Comparison of ENCODE assay signal across 8 mouse cellular contexts in genomic region chr7:133120221-133120751, GRCm38 (mm10). TPM values are rescaled to one million over a fixed set of nuclear protein-coding genes. Genes with fewer than 3 reads are reported as not detected.
DNase-seq lines count a peak whose midpoint lies in the region; ATAC-seq and TF ChIP-seq lines count a peak whose summit lies in the region.
"Had no signal": no experiment of that assay in that cellular context is flagged by ENCODE, and none has a peak within 500 bp of the region (broad histone marks: within the 10 kb centered on the region; RNA-seq: fewer than 3 reads in every experiment).

No protein-coding gene starts in this region.

- peaks cover 54% of the 10 kb centered on the region for H3K4me1 ChIP-seq in lung, embryonic 16.5 days (replicated peaks; ENCODE audit: control insufficient read depth, insufficient read depth, low read length)
- peaks cover 34% of the 10 kb centered on the region for H3K4me1 ChIP-seq in forebrain, embryonic 14.5 days (ENCODE audit: control insufficient read depth, insufficient read depth, low read length)
- H3K4me1 ChIP-seq in liver, embryonic 14.5 days (replicated peaks; ENCODE audit: control insufficient read depth in 2 of 2, insufficient read depth in 2 of 2, low read length in 1 of 2): peaks cover 8 to 17% of the 10 kb centered on the region in 2 experiments

- H3K27me3 ChIP-seq in lung, embryonic 16.5 days (ENCODE audit: control insufficient read depth, insufficient read depth, low read depth, low read length): no peaks in the 10 kb centered on the region
- H3K27me3 ChIP-seq in forebrain, embryonic 14.5 days (replicated peaks; ENCODE audit: control insufficient read depth, insufficient read depth, low read length): no peaks in the 10 kb centered on the region
- H3K27me3 ChIP-seq in liver, embryonic 14.5 days (ENCODE audit: control insufficient read depth, insufficient read depth, low read length): peaks cover 25% of the 10 kb centered on the region

- H3K4me3 ChIP-seq in lung, embryonic 16.5 days (ENCODE audit: low read length): peak overlapping the region; percentile 36
- peak overlapping the region; percentile 88 for H3K4me3 ChIP-seq in forebrain, embryonic 14.5 days (ENCODE audit: low read depth, low read length)
- no peak overlapping the region for H3K4me3 ChIP-seq in liver, embryonic 14.5 days (ENCODE audit: insufficient read depth in 1 of 2, low read depth in 2 of 2, low read length in 2 of 2)

- DNase-seq in lung, postnatal 36 days: no peak
- peak; percentile 41 for DNase-seq in forebrain, embryonic 14.5 days (ENCODE audit: low spot score)
- DNase-seq in liver, embryonic 14.5 days (ENCODE audit: low read depth in 3 of 3, low spot score in 3 of 3): no peak
- DNase-seq in frontal cortex, postnatal 25 days (ENCODE audit: low spot score in 2 of 2): no peak
- DNase-seq in thymus, postnatal 14 days: no peak
- DNase-seq: thymus, postnatal 4 days had no signal

- H3K27ac ChIP-seq in lung, embryonic 16.5 days (ENCODE audit: low read length): peak overlapping the region; percentile 20; the same call in 1 of the 2 replicates
- H3K27ac ChIP-seq in forebrain, embryonic 14.5 days (ENCODE audit: low read depth, low read length): no peak overlapping the region
- no peak overlapping the region for H3K27ac ChIP-seq in liver, embryonic 14.5 days

- 15% methylated on average over 15 of the region's 15 CpGs for WGBS in lung, embryonic 16.5 days
- whole genome bisulfite sequencing in forebrain, embryonic 14.5 days: under 1% methylated on average over 15 of the region's 15 CpGs
- 39% methylated on average over 15 of the region's 15 CpGs for WGBS in liver, embryonic 14.5 days (ENCODE audit: insufficient replicate concordance)

- ATAC-seq in lung, embryonic 16.5 days (ENCODE audit: low read depth): no peak
- ATAC-seq in forebrain, embryonic 14.5 days: no peak
- no peak for ATAC-seq in liver, embryonic 14.5 days (ENCODE audit: insufficient read depth)
- no peak for ATAC-seq in granulocyte monocyte progenitor cell, adult 5-6 weeks (replicated peaks; ENCODE audit: poor library complexity, severe bottlenecking)

- H3K36me3 ChIP-seq in lung, embryonic 16.5 days (ENCODE audit: control insufficient read depth, insufficient read depth, low read length): no peaks in the 10 kb centered on the region; the same call in 1 of the 2 replicates
- no peaks in the 10 kb centered on the region for H3K36me3 ChIP-seq in forebrain, embryonic 14.5 days (ENCODE audit: control insufficient read depth, insufficient read depth, low read length)
- no peaks in the 10 kb centered on the region for H3K36me3 ChIP-seq in liver, embryonic 14.5 days (replicated peaks; ENCODE audit: control insufficient read depth, insufficient read depth, low read depth)

- no peaks in the 10 kb centered on the region for H3K9me3 ChIP-seq in lung, embryonic 16.5 days (ENCODE audit: control insufficient read depth, low read length)
- H3K9me3 ChIP-seq in forebrain, embryonic 14.5 days (replicated peaks; ENCODE audit: control insufficient read depth, low read length): no peaks in the 10 kb centered on the region
- H3K9me3 ChIP-seq in liver, embryonic 14.5 days (ENCODE audit: control insufficient read depth, low read length): no peaks in the 10 kb centered on the region

- no peak for TF ChIP-seq EP300 in liver, embryonic 14.5 days (IDR thresholded peaks at IDR 0.05; ENCODE audit: low read depth)

- H3K9ac ChIP-seq in lung, embryonic 16.5 days (ENCODE audit: low read length): peak overlapping the region; percentile 56
- H3K9ac ChIP-seq in forebrain, embryonic 14.5 days (ENCODE audit: low read length): peak overlapping the region; percentile 42
- no peak overlapping the region for H3K9ac ChIP-seq in liver, embryonic 14.5 days (replicated peaks)

- no peak for TF ChIP-seq CTCF in liver, embryonic 14.5 days (IDR thresholded peaks at IDR 0.05; ENCODE audit: low read depth)

- peak overlapping the region; percentile 97 for H3K4me2 ChIP-seq in lung, embryonic 16.5 days (ENCODE audit: low read depth, low read length)
- peak overlapping the region; percentile 70 for H3K4me2 ChIP-seq in forebrain, embryonic 14.5 days (ENCODE audit: low read length)
- peak overlapping the region; percentile 22; the same call in 1 of the 2 replicates for H3K4me2 ChIP-seq in liver, embryonic 14.5 days (ENCODE audit: low read depth)

RNA-seq across cellular contexts. Expression of gene Fgfr2, which starts 2.9 kb away (rescaled TPM):
- polyA plus RNA-seq in lung, embryonic 16.5 days (2015; fragmentation: Nextera tagmentation; extraction: Ambion mirVana): 175 and 182 TPM in 2 replicates
- polyA plus RNA-seq in forebrain, embryonic 14.5 days (2014; fragmentation: Nextera tagmentation; extraction: Ambion mirVana): 35.9 and 39.8 TPM in 2 replicates
- polyA plus RNA-seq in liver, embryonic 14.5 days (2012; rRNA removed): 7.7 and 8.8 TPM in 2 replicates
- 7.9 and 11.0 TPM in 2 replicates for polyA plus RNA-seq in liver, embryonic 14.5 days (2014; fragmentation: Nextera tagmentation; extraction: Ambion mirVana)
- not detected in 2 replicates for total RNA-seq in granulocyte monocyte progenitor cell, adult 5-6 weeks (2014; fragmentation: Nextera tagmentation)
- not detected in 2 replicates for total RNA-seq in granulocyte monocyte progenitor cell, adult 5-6 weeks (2017)

RNA-seq across cellular contexts. Expression of gene Ctbp2, which starts 3.9 kb away (rescaled TPM):
- 75.4 and 78.4 TPM in 2 replicates for polyA plus RNA-seq in lung, embryonic 16.5 days (2015; fragmentation: Nextera tagmentation; extraction: Ambion mirVana)
- 87.5 and 92.1 TPM in 2 replicates for polyA plus RNA-seq in forebrain, embryonic 14.5 days (2014; fragmentation: Nextera tagmentation; extraction: Ambion mirVana)
- 6.9 and 8.4 TPM in 2 replicates for polyA plus RNA-seq in liver, embryonic 14.5 days (2012; rRNA removed)
- 7.3 and 8.6 TPM in 2 replicates for polyA plus RNA-seq in liver, embryonic 14.5 days (2014; fragmentation: Nextera tagmentation; extraction: Ambion mirVana)
- total RNA-seq in granulocyte monocyte progenitor cell, adult 5-6 weeks (2014; fragmentation: Nextera tagmentation): 55.5 and 58.1 TPM in 2 replicates
- 40.8 and 40.9 TPM in 2 replicates for total RNA-seq in granulocyte monocyte progenitor cell, adult 5-6 weeks (2017)

Comparison
In these comparisons a context has a peak if more than half of its experiments do, and no peak if none do; other contexts are left out.
1. H3K4me2 ChIP-seq: peak in every context shown above with its lines; median percentile 97 in lung, embryonic 16.5 days; 70 in forebrain, embryonic 14.5 days; 22 in liver, embryonic 14.5 days.
2. H3K4me3 ChIP-seq: peak in lung, embryonic 16.5 days (single experiment) and forebrain, embryonic 14.5 days (single experiment); none in liver, embryonic 14.5 days (0 of 2).